Comparison of ENCODE assay signal across 8 mouse cellular contexts in genomic region chr1:53784721-53785418, GRCm38 (mm10). TPM values are rescaled to one million over a fixed set of nuclear protein-coding genes. Genes with fewer than 3 reads are reported as not detected.
DNase-seq lines count a peak whose midpoint lies in the region; ATAC-seq and TF ChIP-seq lines count a peak whose summit lies in the region.

Gene Stk17b (minus strand): TSS chr1:53785224.

- no peaks in the 10 kb centered on the region for H3K36me3 ChIP-seq in hindbrain, embryonic 15.5 days

- peak; percentile 90 for DNase-seq in T-cell, adult 2 months (ENCODE audit: low spot score)
- peak; percentile 78 to 91 for DNase-seq in cerebellum, postnatal 25 days
- peak; percentile 47 to 51 for DNase-seq in frontal cortex, postnatal 25 days (ENCODE audit: low spot score in 2 of 2)
- DNase-seq in left cerebral cortex, adult 2 months (ENCODE audit: extremely low spot score in 1 of 2, low spot score in 2 of 2): peak; percentile 68 to 81
- peak; percentile 49 to 74 for DNase-seq in right cerebral cortex, adult 2 months (ENCODE audit: low spot score in 2 of 2)
- peak; percentile 95 for DNase-seq in urinary bladder, postnatal 14 days (ENCODE audit: low spot score)

- peak; percentile 98 for ATAC-seq in hindbrain, embryonic 15.5 days (ENCODE audit: low FRiP score, low read depth)
- peak; percentile 91 for ATAC-seq in megakaryocyte, adult 5-6 weeks (ENCODE audit: poor library complexity, severe bottlenecking)

- H3K9ac ChIP-seq in hindbrain, embryonic 15.5 days: peak within 1 kb of the TSS; percentile 54

- peaks cover 5% of the 10 kb centered on the region for H3K4me1 ChIP-seq in hindbrain, embryonic 15.5 days (replicated peaks)

- no peaks in the 10 kb centered on the region for H3K27me3 ChIP-seq in hindbrain, embryonic 15.5 days

- peak within 1 kb of the TSS; percentile 93 for H3K4me2 ChIP-seq in hindbrain, embryonic 15.5 days

- peak within 1 kb of the TSS; percentile 82 for H3K4me3 ChIP-seq in hindbrain, embryonic 15.5 days
- H3K4me3 ChIP-seq in left cerebral cortex, adult 2 months: peak within 1 kb of the TSS; percentile 89

- H3K9me3 ChIP-seq in hindbrain, embryonic 15.5 days: no peaks in the 10 kb centered on the region

- under 1% methylated on average over 77 of the region's 81 CpGs for WGBS in hindbrain, embryonic 15.5 days

- TF ChIP-seq CTCF in left cerebral cortex, adult 2 months (IDR thresholded peaks at IDR 0.05): no peak

- peak within 1 kb of the TSS; percentile 46; the same call in 1 of the 2 replicates for H3K27ac ChIP-seq in hindbrain, embryonic 15.5 days (replicated peaks)
- H3K27ac ChIP-seq in left cerebral cortex, adult 2 months: peak within 1 kb of the TSS; percentile 47; the same call in 1 of the 2 replicates

- intact Hi-C loops in left cerebral cortex, adult 2 months (cut with DNase I): no loop called here

RNA-seq across cellular contexts. Expression of gene Stk17b, which starts in this region (rescaled TPM):
- 4.8 TPM in 2 replicates for polyA plus RNA-seq in hindbrain, embryonic 15.5 days (2015; fragmentation: Nextera tagmentation; extraction: Ambion mirVana)
- 1 to 10 TPM; 5.3 to 7.6 TPM for total RNA-seq in left cerebral cortex, adult 2 months (2021)
- total RNA-seq in megakaryocyte, adult 5-6 weeks (2015): 160 and 166 TPM in 2 replicates
- total RNA-seq in megakaryocyte, adult 5-6 weeks (2017): 131 and 147 TPM in 2 replicates

Comparison
In these comparisons a context has a peak if more than half of its experiments do, and no peak if none do; other contexts are left out.
1. Peak in every context shown above with its lines: DNase-seq, ATAC-seq, H3K4me3 ChIP-seq and H3K27ac ChIP-seq.
2. RNA of gene Stk17b (total RNA-seq): 131 to 166 TPM in megakaryocyte, adult 5-6 weeks; 5.3 to 7.6 TPM in left cerebral cortex, adult 2 months; every median in the first group is over 10 times any median in the second.